Mouse (Mus musculus): ENCODE measurements around the gene 1600012H06Rik. TPM values are rescaled to one million over a fixed set of nuclear protein-coding genes. Genes with fewer than 3 reads are reported as not detected.
"Not testable (repeated sequence)": the region's sequence is repeated elsewhere in the genome, so short reads cannot be mapped to it uniquely, and the experiment has no call there.

The 1600012H06Rik gene
- 41.8 and 48.2 TPM in 2 replicates for polyA plus RNA-seq (2015; fragmentation: Nextera tagmentation; extraction: Ambion mirVana)

DNA sequence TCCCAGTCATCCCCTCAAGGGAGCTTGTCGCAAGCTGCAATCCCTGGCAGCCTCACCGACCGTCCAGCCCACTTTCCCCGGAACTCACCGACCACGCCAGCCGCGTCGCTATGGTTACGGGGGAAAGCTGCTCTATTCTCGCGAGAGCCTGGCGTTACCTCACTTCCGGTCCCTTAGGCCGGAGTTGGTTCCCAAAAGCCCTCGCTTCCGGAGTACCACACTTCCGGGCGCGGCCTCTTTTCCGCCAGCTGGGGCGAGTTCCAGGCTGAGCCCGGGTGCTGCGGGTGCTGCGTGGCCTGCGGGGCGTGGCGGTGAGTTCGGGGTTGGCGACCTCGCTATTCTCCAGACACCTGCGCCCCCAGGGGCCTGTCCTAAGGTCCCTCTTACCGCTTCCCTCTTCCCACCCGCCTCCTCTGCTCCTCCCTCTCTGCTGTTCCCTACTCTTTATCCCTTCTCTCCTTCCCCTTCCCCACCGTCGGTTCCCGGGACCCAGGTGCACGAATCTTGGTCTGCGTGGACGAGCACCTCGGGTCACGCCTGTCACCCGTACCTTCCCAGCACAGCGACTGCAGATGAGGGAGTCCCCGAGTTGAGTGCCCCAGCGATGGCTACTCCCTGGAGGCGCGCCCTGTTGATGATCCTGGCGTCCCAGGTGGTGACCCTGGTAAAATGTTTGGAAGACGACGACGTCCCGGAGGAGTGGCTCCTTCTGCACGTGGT is at the start of gene 1600012H06Rik, which contains the start of gene Wdr27:
Gene 1600012H06Rik, plus strand, starts transcription at position 176 of the 720 bp plus-strand sequence.
Gene Wdr27, minus strand, starts transcription at position 150 of the 720 bp plus-strand sequence.
- Histone ChIP-seq H3K4me3 (replicated peaks; ENCODE audit: low read length) (peak within 1 kb of the TSS; percentile 83), H3K27ac (ENCODE audit: low read length) (peak within 1 kb of the TSS; percentile 66), H3K27me3 (ENCODE audit: control insufficient read depth, insufficient read depth, low read length) (no peaks in the 10 kb centered on the region), H3K4me2 (ENCODE audit: low read depth, low read length) (peak within 1 kb of the TSS; percentile 93), H3K4me1 (ENCODE audit: control insufficient read depth, insufficient read depth, low read length) (peaks cover 10% of the 10 kb centered on the region), H3K9ac (ENCODE audit: low read length) (peak within 1 kb of the TSS; percentile 88), H3K36me3 (ENCODE audit: control insufficient read depth, insufficient read depth, low read length) (no peaks in the 10 kb centered on the region), H3K9me3 (replicated peaks; ENCODE audit: control insufficient read depth, low read length) (no peaks in the 10 kb centered on the region)
- peak; percentile 98 for ATAC-seq (ENCODE audit: insufficient read depth, low FRiP score)
- WGBS = under 1% methylated on average over 54 of the region's 54 CpGs

DNA sequence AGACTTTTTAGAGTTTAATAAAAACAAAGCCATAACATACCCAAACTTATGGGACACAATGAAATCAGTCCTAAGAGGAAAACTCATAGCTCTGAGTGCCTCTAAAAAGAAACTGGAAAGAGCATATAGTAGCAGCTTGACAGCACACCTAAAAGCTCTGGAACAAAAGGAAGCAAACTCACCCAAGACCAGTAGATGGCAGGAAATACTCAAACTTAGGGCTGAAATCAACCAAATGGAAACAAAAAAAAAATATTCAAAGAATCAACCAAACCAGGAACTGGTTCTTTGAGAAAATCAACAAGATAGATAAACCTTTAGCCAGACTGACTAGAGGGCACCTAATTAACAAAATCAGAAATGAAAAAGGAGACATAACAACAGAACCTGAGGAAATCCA is 47.9 kb upstream of the 1600012H06Rik start:
- not testable (repeated sequence) for H3K4me1 ChIP-seq (ENCODE audit: control insufficient read depth, insufficient read depth, low read length); H3K4me2 ChIP-seq (ENCODE audit: low read depth, low read length); H3K4me3 ChIP-seq (replicated peaks; ENCODE audit: low read length); H3K9ac ChIP-seq (ENCODE audit: low read length); H3K27me3 ChIP-seq (ENCODE audit: control insufficient read depth, insufficient read depth, low read length); H3K9me3 ChIP-seq (replicated peaks; ENCODE audit: control insufficient read depth, low read length); ATAC-seq (ENCODE audit: insufficient read depth, low FRiP score); H3K27ac ChIP-seq (ENCODE audit: low read length); H3K36me3 ChIP-seq (ENCODE audit: control insufficient read depth, insufficient read depth, low read length)

DNA sequence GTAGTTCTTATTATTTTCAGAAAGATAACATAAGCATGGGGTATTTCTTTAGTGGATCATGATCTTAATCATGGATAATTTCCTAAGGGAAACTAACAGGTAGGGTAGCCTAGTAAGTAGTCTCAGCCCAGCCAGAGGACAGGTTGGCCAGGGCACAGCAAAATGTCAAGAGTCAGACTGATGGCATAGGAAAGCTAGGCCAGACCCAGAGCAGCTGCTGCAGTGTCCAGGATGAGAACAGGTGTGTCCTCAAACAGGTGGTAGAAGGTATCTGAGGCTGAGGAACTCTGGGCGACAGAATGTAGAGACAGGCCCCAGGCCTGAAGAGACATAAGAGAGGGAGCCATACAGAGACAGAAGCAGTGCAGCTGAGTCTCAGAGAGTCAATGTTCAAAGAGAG is 44.0 kb upstream of the 1600012H06Rik start:
- Histone ChIP-seq H3K27me3 (ENCODE audit: control insufficient read depth, insufficient read depth, low read length) (no peaks in the 10 kb centered on the region), H3K4me1 (ENCODE audit: control insufficient read depth, insufficient read depth, low read length) (no peaks in the 10 kb centered on the region), H3K27ac (ENCODE audit: low read length) (no peak overlapping the region), H3K4me2 (ENCODE audit: low read depth, low read length) (no peak overlapping the region), H3K4me3 (replicated peaks; ENCODE audit: low read length) (no peak overlapping the region), H3K9ac (ENCODE audit: low read length) (no peak overlapping the region), H3K36me3 (ENCODE audit: control insufficient read depth, insufficient read depth, low read length) (no peaks in the 10 kb centered on the region), H3K9me3 (replicated peaks; ENCODE audit: control insufficient read depth, low read length) (no peaks in the 10 kb centered on the region)
- no peak for ATAC-seq (ENCODE audit: insufficient read depth, low FRiP score)
- 67% methylated on average over 1 of the region's 1 CpGs for WGBS

DNA sequence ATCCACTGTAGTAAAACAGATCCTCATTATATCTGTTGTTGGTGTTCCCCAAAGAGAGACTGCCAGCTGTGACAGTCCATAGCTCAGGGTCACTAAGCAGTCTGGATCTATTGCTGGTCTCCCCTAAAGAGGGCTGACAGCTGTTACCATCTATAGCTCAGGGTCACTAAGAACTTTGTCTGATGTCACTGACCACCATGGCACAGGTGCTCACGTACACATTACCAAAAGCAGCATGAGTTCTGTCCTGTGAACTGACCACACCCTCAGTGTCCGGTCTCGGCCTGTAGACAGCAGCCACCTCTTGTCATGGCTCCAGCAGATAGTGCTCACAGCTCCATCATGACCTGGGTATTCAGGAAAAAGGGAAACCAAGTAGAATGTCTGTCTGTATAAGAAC is 39.8 kb upstream of the 1600012H06Rik start:
- 81% methylated on average over 3 of the region's 3 CpGs for WGBS

DNA sequence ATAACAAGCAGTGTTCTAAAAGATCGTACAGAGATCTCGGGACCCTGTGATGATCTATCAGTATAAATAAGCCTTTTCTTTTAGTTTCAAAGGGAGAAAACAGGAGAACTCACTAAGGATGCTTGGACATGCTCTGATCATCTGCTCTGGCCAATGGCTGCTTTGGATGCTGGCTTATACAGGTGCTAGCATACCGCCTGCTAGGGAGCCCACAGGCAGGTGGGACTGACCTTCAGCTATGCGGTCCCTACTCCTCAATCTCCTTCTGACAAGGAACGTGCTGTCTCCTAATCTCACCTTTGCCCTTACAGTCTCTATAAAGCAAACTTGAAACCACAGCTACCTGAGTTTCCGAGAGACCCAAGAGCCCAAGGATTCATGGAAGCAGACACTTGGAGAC is 38.8 kb upstream of the 1600012H06Rik start:
- WGBS = 86% methylated on average over 6 of the region's 6 CpGs
- Histone ChIP-seq H3K27me3 (ENCODE audit: control insufficient read depth, insufficient read depth, low read length) (no peaks in the 10 kb centered on the region), H3K4me2 (ENCODE audit: low read depth, low read length) (no peak overlapping the region), H3K9me3 (replicated peaks; ENCODE audit: control insufficient read depth, low read length) (no peaks in the 10 kb centered on the region), H3K36me3 (ENCODE audit: control insufficient read depth, insufficient read depth, low read length) (no peaks in the 10 kb centered on the region), H3K9ac (ENCODE audit: low read length) (no peak overlapping the region), H3K4me3 (replicated peaks; ENCODE audit: low read length) (no peak overlapping the region), H3K4me1 (ENCODE audit: control insufficient read depth, insufficient read depth, low read length) (no peaks in the 10 kb centered on the region), H3K27ac (ENCODE audit: low read length) (no peak overlapping the region)
- no peak for ATAC-seq (ENCODE audit: insufficient read depth, low FRiP score)

More for the DNA sequence above, 39.8 kb upstream of the 1600012H06Rik start:
- no peak overlapping the region for H3K4me3 ChIP-seq (replicated peaks; ENCODE audit: low read length)
- no peak overlapping the region for H3K9ac ChIP-seq (ENCODE audit: low read length)
- H3K27me3 ChIP-seq (ENCODE audit: control insufficient read depth, insufficient read depth, low read length) = no peaks in the 10 kb centered on the region
- no peaks in the 10 kb centered on the region for H3K36me3 ChIP-seq (ENCODE audit: control insufficient read depth, insufficient read depth, low read length)
- ATAC-seq (ENCODE audit: insufficient read depth, low FRiP score) = no peak
- no peaks in the 10 kb centered on the region for H3K9me3 ChIP-seq (replicated peaks; ENCODE audit: control insufficient read depth, low read length)
- H3K4me1 ChIP-seq (ENCODE audit: control insufficient read depth, insufficient read depth, low read length) = no peaks in the 10 kb centered on the region
- H3K27ac ChIP-seq (ENCODE audit: low read length) = no peak overlapping the region
- no peak overlapping the region for H3K4me2 ChIP-seq (ENCODE audit: low read depth, low read length)

DNA sequence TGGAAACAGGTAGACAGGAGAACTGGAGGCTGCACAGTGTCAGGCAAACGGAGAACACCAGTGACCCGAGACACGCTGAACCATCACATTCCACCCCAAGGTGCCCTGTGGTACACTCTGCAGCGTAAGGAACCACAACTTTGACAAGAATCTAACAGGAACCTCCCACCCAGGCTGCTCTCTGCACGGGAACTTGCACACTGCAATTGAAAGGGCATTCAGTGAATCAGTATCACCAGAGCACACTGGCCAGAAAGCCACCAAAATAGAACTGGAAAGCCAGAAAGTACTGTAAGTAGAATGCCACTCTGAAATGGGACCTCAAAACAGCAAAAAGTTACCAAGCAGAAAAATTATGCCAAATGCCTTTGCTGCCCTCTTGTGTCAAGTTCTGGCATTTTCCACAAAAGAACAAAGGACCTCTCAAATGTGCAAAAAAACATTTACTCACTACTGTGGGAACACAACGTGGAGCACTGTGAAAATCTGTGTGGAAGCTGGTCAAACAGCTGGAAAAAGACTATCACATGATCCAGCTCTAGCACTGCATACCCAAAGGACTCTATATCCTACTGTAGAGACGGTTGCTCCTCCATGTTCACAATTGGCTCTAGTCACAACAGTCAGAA is 38.2 kb upstream of the 1600012H06Rik start:
- Histone ChIP-seq H3K27me3 (ENCODE audit: control insufficient read depth, insufficient read depth, low read length) (no peaks in the 10 kb centered on the region), H3K4me1 (ENCODE audit: control insufficient read depth, insufficient read depth, low read length) (no peaks in the 10 kb centered on the region), H3K4me2 (ENCODE audit: low read depth, low read length) (no peak overlapping the region), H3K9me3 (replicated peaks; ENCODE audit: control insufficient read depth, low read length) (no peaks in the 10 kb centered on the region), H3K4me3 (replicated peaks; ENCODE audit: low read length) (no peak overlapping the region), H3K36me3 (ENCODE audit: control insufficient read depth, insufficient read depth, low read length) (no peaks in the 10 kb centered on the region), H3K9ac (ENCODE audit: low read length) (no peak overlapping the region), H3K27ac (ENCODE audit: low read length) (no peak overlapping the region)
- no peak for ATAC-seq (ENCODE audit: insufficient read depth, low FRiP score)
- WGBS = 50% methylated on average over 7 of the region's 7 CpGs

DNA sequence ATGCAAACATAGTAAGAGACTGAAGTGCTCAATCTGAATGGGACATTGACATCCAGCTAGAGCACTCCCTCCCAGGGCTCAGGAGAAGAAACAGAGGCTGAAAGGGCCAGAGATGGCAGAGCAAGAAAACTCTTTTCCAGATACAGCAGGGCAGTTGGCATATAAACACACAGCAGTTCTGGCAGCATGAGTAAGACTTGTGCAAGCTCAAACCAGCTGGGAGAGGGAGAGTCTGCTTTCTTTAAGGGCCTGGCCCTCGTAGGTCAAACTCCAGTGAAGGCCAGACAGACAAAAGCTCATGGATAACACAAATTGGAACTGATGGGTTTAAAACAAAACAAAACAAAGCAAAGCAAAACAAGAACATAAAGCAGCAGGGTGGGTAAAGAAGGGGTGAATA is 36.4 kb upstream of the 1600012H06Rik start:
- no peak overlapping the region for H3K27ac ChIP-seq (ENCODE audit: low read length)
- 23% methylated on average over 1 of the region's 1 CpGs for WGBS
- no peak overlapping the region for H3K4me2 ChIP-seq (ENCODE audit: low read depth, low read length)
- H3K9me3 ChIP-seq (replicated peaks; ENCODE audit: control insufficient read depth, low read length) = no peaks in the 10 kb centered on the region
- no peak overlapping the region for H3K4me3 ChIP-seq (replicated peaks; ENCODE audit: low read length)
- no peaks in the 10 kb centered on the region for H3K27me3 ChIP-seq (ENCODE audit: control insufficient read depth, insufficient read depth, low read length)
- H3K36me3 ChIP-seq (ENCODE audit: control insufficient read depth, insufficient read depth, low read length) = no peaks in the 10 kb centered on the region
- H3K4me1 ChIP-seq (ENCODE audit: control insufficient read depth, insufficient read depth, low read length) = no peaks in the 10 kb centered on the region
- 0 out of 2 replicates have a peak overlapping the region, but pooled peaks have one; percentile 15 for H3K9ac ChIP-seq (ENCODE audit: low read length)
- no peak for ATAC-seq (ENCODE audit: insufficient read depth, low FRiP score)

DNA sequence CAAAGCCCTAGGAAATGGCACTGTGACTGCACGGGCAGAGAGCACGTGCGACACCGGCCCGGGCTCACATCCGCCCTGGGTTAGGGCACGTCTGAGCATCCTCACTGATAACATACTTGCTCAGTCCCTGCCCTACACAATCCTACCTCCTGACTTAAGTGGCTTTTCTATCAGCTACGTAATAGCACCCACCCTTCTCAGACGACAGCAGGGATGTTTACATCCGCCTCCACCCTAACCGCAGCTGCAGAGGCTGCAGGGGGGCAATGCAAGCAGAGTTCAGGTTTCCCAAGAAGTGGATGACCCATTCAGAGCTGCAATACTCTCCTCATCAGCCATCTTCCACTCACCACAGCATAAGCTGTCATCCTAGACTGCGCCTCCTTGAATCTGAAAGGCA is 35.8 kb upstream of the 1600012H06Rik start:
- 61% methylated on average over 12 of the region's 12 CpGs for WGBS
- H3K4me1 ChIP-seq (ENCODE audit: control insufficient read depth, insufficient read depth, low read length) = no peaks in the 10 kb centered on the region
- no peak overlapping the region for H3K4me2 ChIP-seq (ENCODE audit: low read depth, low read length)
- no peak overlapping the region for H3K27ac ChIP-seq (ENCODE audit: low read length)
- H3K27me3 ChIP-seq (ENCODE audit: control insufficient read depth, insufficient read depth, low read length) = no peaks in the 10 kb centered on the region
- H3K36me3 ChIP-seq (ENCODE audit: control insufficient read depth, insufficient read depth, low read length) = no peaks in the 10 kb centered on the region
- peak; percentile 44; the same call in 1 of the 2 replicates for ATAC-seq (ENCODE audit: insufficient read depth, low FRiP score)
- 0 out of 2 replicates have a peak overlapping the region, but pooled peaks have one; percentile 22 for H3K9ac ChIP-seq (ENCODE audit: low read length)
- no peak overlapping the region for H3K4me3 ChIP-seq (replicated peaks; ENCODE audit: low read length)
- no peaks in the 10 kb centered on the region for H3K9me3 ChIP-seq (replicated peaks; ENCODE audit: control insufficient read depth, low read length)

DNA sequence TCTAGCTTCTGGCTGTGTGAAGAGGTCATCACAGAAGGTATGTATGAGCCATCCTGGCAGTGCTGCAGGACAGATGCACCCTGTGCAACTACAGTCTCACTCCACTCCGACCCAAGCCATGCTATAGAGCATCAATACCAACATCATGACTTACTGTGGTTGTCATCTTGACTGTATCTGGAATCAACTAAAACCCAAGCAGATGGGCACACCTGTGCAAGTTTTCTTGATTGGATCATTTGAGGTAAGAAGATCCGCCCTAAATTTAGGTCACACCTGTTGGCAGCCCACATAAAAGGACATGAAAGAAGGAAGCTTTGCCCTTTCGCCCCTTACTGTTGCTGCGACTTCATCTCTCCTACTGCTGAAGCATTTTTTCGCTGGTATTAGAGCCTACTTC is 33.7 kb upstream of the 1600012H06Rik start:
- no peak overlapping the region for H3K4me2 ChIP-seq (ENCODE audit: low read depth, low read length)
- H3K36me3 ChIP-seq (ENCODE audit: control insufficient read depth, insufficient read depth, low read length) = no peaks in the 10 kb centered on the region
- H3K27me3 ChIP-seq (ENCODE audit: control insufficient read depth, insufficient read depth, low read length) = no peaks in the 10 kb centered on the region
- 81% methylated on average over 5 of the region's 5 CpGs for WGBS
- no peaks in the 10 kb centered on the region for H3K9me3 ChIP-seq (replicated peaks; ENCODE audit: control insufficient read depth, low read length)
- no peaks in the 10 kb centered on the region for H3K4me1 ChIP-seq (ENCODE audit: control insufficient read depth, insufficient read depth, low read length)
- no peak overlapping the region for H3K9ac ChIP-seq (ENCODE audit: low read length)
- H3K27ac ChIP-seq (ENCODE audit: low read length) = no peak overlapping the region
- no peak overlapping the region for H3K4me3 ChIP-seq (replicated peaks; ENCODE audit: low read length)
- ATAC-seq (ENCODE audit: insufficient read depth, low FRiP score) = no peak
